ENCODE assay signal across 17 mouse cellular contexts in genomic region chr2:65542906-65543592, GRCm38 (mm10). TPM values are rescaled to one million over a fixed set of nuclear protein-coding genes. Genes with fewer than 3 reads are reported as not detected.
DNase-seq lines count a peak whose midpoint lies in the region; ATAC-seq and TF ChIP-seq lines count a peak whose summit lies in the region.
"Had no signal": no experiment of that assay in that cellular context is flagged by ENCODE, and none has a peak within 500 bp of the region (broad histone marks: within the 10 kb centered on the region; RNA-seq: fewer than 3 reads in every experiment).

No protein-coding gene starts in this region.

- H3K36me3 ChIP-seq in kidney, embryonic 15.5 days, result no peaks in the 10 kb centered on the region
- no peaks in the 10 kb centered on the region for H3K36me3 ChIP-seq in kidney, embryonic 14.5 days (ENCODE audit: control insufficient read depth, insufficient read depth, low read length)
- no peaks in the 10 kb centered on the region for H3K36me3 ChIP-seq in hindbrain, embryonic 10.5 days
- H3K36me3 ChIP-seq in hindbrain, postnatal 0 days (ENCODE audit: insufficient read depth, low read length), result no peaks in the 10 kb centered on the region
- H3K36me3 ChIP-seq in neural tube, embryonic 13.5 days, result no peaks in the 10 kb centered on the region
- H3K36me3 ChIP-seq: limb, embryonic 15.5 days had no signal

- H3K9ac ChIP-seq in kidney, embryonic 15.5 days, result no peak overlapping the region
- H3K9ac ChIP-seq in kidney, embryonic 14.5 days (ENCODE audit: low read depth, low read length), result no peak overlapping the region
- H3K9ac ChIP-seq in hindbrain, postnatal 0 days (replicated peaks; ENCODE audit: low read length), result no peak overlapping the region
- no peak overlapping the region for H3K9ac ChIP-seq in neural tube, embryonic 13.5 days
- H3K9ac ChIP-seq: limb, embryonic 15.5 days had no signal

- H3K27ac ChIP-seq in kidney, embryonic 15.5 days, result no peak overlapping the region
- no peak overlapping the region for H3K27ac ChIP-seq in kidney, embryonic 14.5 days (ENCODE audit: low read depth, low read length)
- H3K27ac ChIP-seq in hindbrain, embryonic 10.5 days, result peak overlapping the region; percentile 54
- H3K27ac ChIP-seq in hindbrain, postnatal 0 days, result no peak overlapping the region
- peak overlapping the region; percentile 67 for H3K27ac ChIP-seq in neural tube, embryonic 13.5 days (replicated peaks)
- H3K27ac ChIP-seq: limb, embryonic 15.5 days had no signal

- no peaks in the 10 kb centered on the region for H3K27me3 ChIP-seq in kidney, embryonic 15.5 days
- H3K27me3 ChIP-seq in kidney, embryonic 14.5 days (ENCODE audit: control insufficient read depth, insufficient read depth, low read length), result no peaks in the 10 kb centered on the region
- H3K27me3 ChIP-seq in hindbrain, embryonic 10.5 days (ENCODE audit: insufficient read depth, poor library complexity, severe bottlenecking), result no peaks in the 10 kb centered on the region
- H3K27me3 ChIP-seq in hindbrain, postnatal 0 days (ENCODE audit: insufficient read depth, low read length), result no peaks in the 10 kb centered on the region
- H3K27me3 ChIP-seq in neural tube, embryonic 13.5 days, result no peaks in the 10 kb centered on the region
- H3K27me3 ChIP-seq: limb, embryonic 15.5 days had no signal

- H3K4me1 ChIP-seq in kidney, embryonic 15.5 days, result peaks cover 5% of the 10 kb centered on the region; the same call in 1 of the 2 replicates
- no peaks in the 10 kb centered on the region for H3K4me1 ChIP-seq in kidney, embryonic 14.5 days (ENCODE audit: control insufficient read depth, insufficient read depth, low read length)
- peaks cover 12% of the 10 kb centered on the region for H3K4me1 ChIP-seq in hindbrain, embryonic 10.5 days (replicated peaks)
- H3K4me1 ChIP-seq in hindbrain, postnatal 0 days (ENCODE audit: insufficient read depth, low read length), result peaks cover 3% of the 10 kb centered on the region; the same call in 1 of the 2 replicates
- peaks cover 51% of the 10 kb centered on the region for H3K4me1 ChIP-seq in neural tube, embryonic 13.5 days (replicated peaks)
- H3K4me1 ChIP-seq: limb, embryonic 15.5 days had no signal

- no peak for DNase-seq in hindbrain, embryonic 10.5 days (ENCODE audit: low spot score)
- no peak for DNase-seq in hindbrain, postnatal 0 days (ENCODE audit: low spot score)
- DNase-seq in adrenal gland, postnatal 10 days, result no peak
- DNase-seq in cerebellum, adult 11-12 months, result no peak
- DNase-seq: cerebellum, adult 11 months; gastrocnemius, postnatal 25 days; kidney, adult 8-10 months; lung, adult 18-20 months; lung, postnatal 4 days; right cerebral cortex, postnatal 25 days; thymus, postnatal 4 days had no signal

- 25% methylated on average over 10 of the region's 10 CpGs for WGBS in kidney, embryonic 15.5 days
- 22% methylated on average over 10 of the region's 10 CpGs for WGBS in kidney, embryonic 14.5 days
- WGBS in hindbrain, embryonic 10.5 days, result 74% methylated on average over 10 of the region's 10 CpGs
- WGBS in hindbrain, postnatal 0 days, result 55% methylated on average over 10 of the region's 10 CpGs
- 46% methylated on average over 10 of the region's 10 CpGs for WGBS in neural tube, embryonic 13.5 days

- no peaks in the 10 kb centered on the region for H3K9me3 ChIP-seq in kidney, embryonic 15.5 days (replicated peaks)
- no peaks in the 10 kb centered on the region for H3K9me3 ChIP-seq in kidney, embryonic 14.5 days (ENCODE audit: control insufficient read depth, low read length)
- no peaks in the 10 kb centered on the region for H3K9me3 ChIP-seq in hindbrain, embryonic 10.5 days
- H3K9me3 ChIP-seq in hindbrain, postnatal 0 days (ENCODE audit: low read length), result no peaks in the 10 kb centered on the region
- no peaks in the 10 kb centered on the region for H3K9me3 ChIP-seq in neural tube, embryonic 13.5 days
- H3K9me3 ChIP-seq: limb, embryonic 15.5 days had no signal

- H3K4me2 ChIP-seq in kidney, embryonic 15.5 days, result 0 out of 2 replicates have a peak overlapping the region, but pooled peaks have one; percentile 4
- no peak overlapping the region for H3K4me2 ChIP-seq in kidney, embryonic 14.5 days (replicated peaks; ENCODE audit: low read depth, low read length)
- no peak overlapping the region for H3K4me2 ChIP-seq in hindbrain, postnatal 0 days (ENCODE audit: low read depth, low read length)
- H3K4me2 ChIP-seq in neural tube, embryonic 13.5 days, result no peak overlapping the region
- H3K4me2 ChIP-seq: heart, embryonic 11.5 days; limb, embryonic 15.5 days had no signal

- no peak for TF ChIP-seq CTCF in hindbrain, postnatal 0 days (IDR thresholded peaks at IDR 0.05; ENCODE audit: low read depth)

- peak; percentile 60; the same call in 1 of the 2 replicates for ATAC-seq in kidney, embryonic 15.5 days (replicated peaks; ENCODE audit: low FRiP score)
- no peak for ATAC-seq in kidney, embryonic 14.5 days (ENCODE audit: low FRiP score, low TSS enrichment)
- peak; percentile 38; the same call in 1 of the 2 replicates for ATAC-seq in hindbrain, postnatal 0 days
- peak; percentile 68 for ATAC-seq in neural tube, embryonic 13.5 days (ENCODE audit: low read depth)

- no peak overlapping the region for H3K4me3 ChIP-seq in kidney, embryonic 15.5 days (replicated peaks)
- H3K4me3 ChIP-seq in kidney, embryonic 14.5 days (ENCODE audit: low read length), result no peak overlapping the region
- no peak overlapping the region for H3K4me3 ChIP-seq in hindbrain, embryonic 10.5 days
- no peak overlapping the region for H3K4me3 ChIP-seq in hindbrain, postnatal 0 days (ENCODE audit: low read length)
- H3K4me3 ChIP-seq in neural tube, embryonic 13.5 days, result no peak overlapping the region
- H3K4me3 ChIP-seq: limb, embryonic 15.5 days had no signal

RNA-seq across cellular contexts. Expression of gene Scn3a, which starts 24.4 kb away (rescaled TPM):
- 0.37 and 1.3 TPM in 2 replicates for polyA plus RNA-seq in kidney, embryonic 15.5 days (2015; fragmentation: Nextera tagmentation; extraction: Ambion mirVana)
- polyA plus RNA-seq in kidney, embryonic 14.5 days (2014; fragmentation: Nextera tagmentation; extraction: Ambion mirVana), result 0.17 and 0.22 TPM in 2 replicates
- 6.3 and 17.0 TPM in 2 replicates for polyA plus RNA-seq in hindbrain, embryonic 10.5 days (2016; fragmentation: Nextera tagmentation; extraction: Ambion mirVana)
- 52.6 and 65.1 TPM in 2 replicates for total RNA-seq in hindbrain, postnatal 0 days (2014; rRNA removed)
- polyA plus RNA-seq in hindbrain, postnatal 0 days (2015; fragmentation: Nextera tagmentation; extraction: Ambion mirVana), result 31.1 and 32.1 TPM in 2 replicates
- polyA plus RNA-seq in neural tube, embryonic 13.5 days (2015; fragmentation: Nextera tagmentation; extraction: Ambion mirVana), result 39.9 and 50.6 TPM in 2 replicates
- 1 to 10 TPM; 5.2 to 7.2 TPM for total RNA-seq in adrenal gland, postnatal 10 days (2021)
- polyA plus RNA-seq: C2C12 had no signal

Comparison
In these comparisons a context has a peak if more than half of its experiments do, and no peak if none do; other contexts are left out.
1. H3K27ac ChIP-seq: peak in hindbrain, embryonic 10.5 days (single experiment) and neural tube, embryonic 13.5 days (single experiment); none in kidney, embryonic 15.5 days (single experiment), kidney, embryonic 14.5 days (single experiment) and hindbrain, postnatal 0 days (single experiment).